Mouse (Mus musculus) megakaryocyte-erythroid progenitor cell, adult 5 weeks (primary cell): ENCODE data around the gene Csf2. TPM values are rescaled to one million over a fixed set of nuclear protein-coding genes. Genes with fewer than 3 reads are reported as not detected.

ENCODE experiments used
- polyA plus RNA-seq: library from polyadenylated mRNA; stranded (reverse); fragments of >175 nt; gene quantifications from 2 replicates; pipeline ENCODE4 v1.2.3, GENCODE M21; 2012

Gene Csf2
- not detected in 2 replicates for polyA plus RNA-seq

GRCm38 (mm10) chr11:54248940-54249717, at the start of gene Csf2:
TSS of gene Csf2 (minus strand) at chr11:54249667.

GRCm38 (mm10) chr11:54267177-54267576, 17.7 kb upstream of the Csf2 start, which contains the start of gene Il3:
TSS of gene Il3 (minus strand) at chr11:54267277.

Other genes with a start within 250 kb of the Csf2 start
- gene Slc22a4, start 221.6 kb downstream of the Csf2 start, polyA plus RNA-seq: 12.0 and 14.5 TPM in 2 replicates
- gene Pdlim4, start 180.7 kb downstream of the Csf2 start, polyA plus RNA-seq: 0.68 and 0.70 TPM in 2 replicates
- 0.40 and 0.93 TPM in 2 replicates for gene P4ha2, start 149.6 kb downstream of the Csf2 start, polyA plus RNA-seq
- not detected in 2 replicates for gene Il3, start 17.6 kb upstream of the Csf2 start, polyA plus RNA-seq
- gene Acsl6, start 54.1 kb upstream of the Csf2 start, polyA plus RNA-seq: 0.44 and 2.4 TPM in 2 replicates
- not detected in 2 replicates for gene Meikin, start 121.0 kb upstream of the Csf2 start, polyA plus RNA-seq
- 2.2 and 3.2 TPM in 2 replicates for gene Fnip1, start 188.5 kb upstream of the Csf2 start, polyA plus RNA-seq